Mouse (Mus musculus): ENCODE results near the gene 4833420G17Rik. TPM values are rescaled to one million over a fixed set of nuclear protein-coding genes. Genes with fewer than 3 reads are reported as not detected.

The 4833420G17Rik gene
- 103 TPM for polyA plus RNA-seq (2017; shearing (Covaris generic))

GRCm38 (mm10) chr13:119462596-119463560 lies at the start of gene 4833420G17Rik:
TSS of gene 4833420G17Rik (plus strand) at chr13:119462768.

GRCm38 (mm10) chr13:119487880-119488580 lies 25.5 kb downstream of the 4833420G17Rik start, which contains the start of the genes Tmem267 and 3110070M22Rik:
TSS of gene Tmem267 (plus strand) at chr13:119488039.
TSS of gene 3110070M22Rik (minus strand) at chr13:119488383.

Other genes starting within 250 kb of the 4833420G17Rik start
- 13.7 TPM for gene Paip1, start 34.2 kb upstream of the 4833420G17Rik start, polyA plus RNA-seq (2017; shearing (Covaris generic))
- 2.0 TPM for gene Tmem267, start 25.3 kb downstream of the 4833420G17Rik start, polyA plus RNA-seq (2017; shearing (Covaris generic))
- 1.1 TPM for gene 3110070M22Rik, start 25.6 kb downstream of the 4833420G17Rik start, polyA plus RNA-seq (2017; shearing (Covaris generic))
- 0.07 TPM for gene Ccl28, start 161.1 kb downstream of the 4833420G17Rik start, polyA plus RNA-seq (2017; shearing (Covaris generic))
- gene Hmgcs1, start 227.6 kb downstream of the 4833420G17Rik start, polyA plus RNA-seq (2017; shearing (Covaris generic)), result 39.7 TPM

All from CD4-positive, CD25-positive, alpha-beta regulatory T cell (primary cell).